Mouse (Mus musculus): ENCODE results near the gene Tom1l1. TPM values are rescaled to one million over a fixed set of nuclear protein-coding genes. Genes with fewer than 3 reads are reported as not detected.
"Not testable (repeated sequence)": the region's sequence is repeated elsewhere in the genome, so short reads cannot be mapped to it uniquely, and the experiment has no call there.

Gene Tom1l1
- polyA plus RNA-seq (2012; ENCODE audit: insufficient read depth, low replicate concordance): 1.9 and 3.3 TPM in 2 replicates

DNA sequence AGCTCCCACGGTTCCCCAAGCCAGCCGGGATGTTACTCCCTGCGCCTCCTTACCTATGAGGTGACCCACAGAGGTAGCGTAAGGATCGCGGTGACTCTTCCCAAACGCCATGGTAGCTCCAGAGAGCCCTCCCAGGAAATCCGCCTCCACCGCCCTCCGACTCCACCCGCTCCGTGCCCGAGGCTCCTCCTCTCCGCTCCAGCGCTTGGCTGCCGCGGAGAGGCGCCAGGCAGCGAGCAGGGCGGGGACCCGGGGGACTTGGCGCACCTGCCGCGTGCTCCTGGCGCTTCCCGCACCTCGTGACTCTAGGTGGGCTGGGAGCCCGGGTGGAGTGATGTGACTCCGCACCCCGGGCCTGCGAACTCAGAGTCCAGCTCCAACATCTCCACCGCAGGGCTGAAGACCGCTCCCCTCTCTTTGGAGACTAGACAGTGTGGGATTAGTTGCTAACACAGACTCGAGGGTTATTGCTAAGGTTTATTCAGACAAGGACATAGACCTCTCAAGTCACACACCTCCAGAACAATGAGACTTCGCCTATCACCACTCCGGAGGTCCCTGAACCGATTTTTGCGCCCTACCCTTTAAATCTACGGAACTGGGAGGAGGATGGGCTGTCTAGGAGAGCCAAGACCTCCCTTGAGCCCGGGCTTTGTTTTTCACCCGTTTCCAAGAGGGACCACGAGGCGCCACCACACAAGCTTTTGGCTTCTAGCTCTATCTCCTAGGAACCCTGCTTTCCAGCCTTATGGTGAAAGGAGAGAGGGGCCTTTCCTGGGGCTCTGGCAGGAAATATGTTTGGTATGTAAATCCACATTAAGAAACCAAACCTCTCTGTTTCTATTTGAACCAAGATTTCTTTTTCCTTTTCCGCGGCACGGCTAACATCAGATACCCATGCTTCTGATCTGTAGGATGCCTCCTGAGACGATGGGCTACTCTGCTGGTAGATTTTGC, at the start of gene Tom1l1:
TSS of gene Tom1l1 (minus strand) at position 907 of the 957 bp plus-strand sequence.
- Histone ChIP-seq H3K9me3 (0 out of 2 replicates have a peak, but pooled peaks cover 3% of the 10 kb centered on the region), H3K4me1 (peaks cover 54% of the 10 kb centered on the region), H3K36me3 (replicated peaks; ENCODE audit: low read length) (peaks cover 36% of the 10 kb centered on the region), H3K27me3 (replicated peaks) (peaks cover 3% of the 10 kb centered on the region), H3K4me3 (replicated peaks) (peak within 1 kb of the TSS; percentile 97)
- TF ChIP-seq GATA1 (IDR thresholded peaks at IDR 0.05; ENCODE audit: borderline replicate concordance, low read length) (no peak), FLI1 (IDR thresholded peaks at IDR 0.05; ENCODE audit: low read length) (no peak)

DNA sequence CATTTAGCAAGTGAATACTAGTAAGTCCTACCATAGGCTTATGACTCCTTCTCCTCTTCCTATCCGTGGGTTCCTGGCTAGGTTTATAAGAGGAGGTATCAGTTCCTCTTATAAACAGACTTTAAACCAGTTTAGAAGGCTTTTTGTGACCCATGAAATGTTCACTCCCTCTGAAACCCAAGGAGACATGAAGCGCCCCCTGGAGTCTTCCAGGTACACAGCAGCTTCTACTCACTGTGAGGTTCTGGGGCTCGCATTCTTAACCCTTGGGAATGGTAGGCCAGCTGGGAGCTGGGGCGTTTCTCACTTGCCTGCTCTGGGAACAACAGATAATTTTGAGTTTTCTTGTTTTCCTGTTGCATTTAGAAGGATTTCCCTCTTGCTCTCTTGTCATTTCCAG, 45.4 kb upstream of the Tom1l1 start:
- no peaks in the 10 kb centered on the region for H3K27me3 ChIP-seq (replicated peaks)
- H3K4me3 ChIP-seq (replicated peaks): no peak overlapping the region
- H3K36me3 ChIP-seq (replicated peaks; ENCODE audit: low read length): no peaks in the 10 kb centered on the region
- peaks cover 21% of the 10 kb centered on the region for H3K4me1 ChIP-seq
- no peak for TF ChIP-seq FLI1 (IDR thresholded peaks at IDR 0.05; ENCODE audit: low read length)
- no peak for TF ChIP-seq GATA1 (IDR thresholded peaks at IDR 0.05; ENCODE audit: borderline replicate concordance, low read length)
- no peaks in the 10 kb centered on the region for H3K9me3 ChIP-seq

DNA sequence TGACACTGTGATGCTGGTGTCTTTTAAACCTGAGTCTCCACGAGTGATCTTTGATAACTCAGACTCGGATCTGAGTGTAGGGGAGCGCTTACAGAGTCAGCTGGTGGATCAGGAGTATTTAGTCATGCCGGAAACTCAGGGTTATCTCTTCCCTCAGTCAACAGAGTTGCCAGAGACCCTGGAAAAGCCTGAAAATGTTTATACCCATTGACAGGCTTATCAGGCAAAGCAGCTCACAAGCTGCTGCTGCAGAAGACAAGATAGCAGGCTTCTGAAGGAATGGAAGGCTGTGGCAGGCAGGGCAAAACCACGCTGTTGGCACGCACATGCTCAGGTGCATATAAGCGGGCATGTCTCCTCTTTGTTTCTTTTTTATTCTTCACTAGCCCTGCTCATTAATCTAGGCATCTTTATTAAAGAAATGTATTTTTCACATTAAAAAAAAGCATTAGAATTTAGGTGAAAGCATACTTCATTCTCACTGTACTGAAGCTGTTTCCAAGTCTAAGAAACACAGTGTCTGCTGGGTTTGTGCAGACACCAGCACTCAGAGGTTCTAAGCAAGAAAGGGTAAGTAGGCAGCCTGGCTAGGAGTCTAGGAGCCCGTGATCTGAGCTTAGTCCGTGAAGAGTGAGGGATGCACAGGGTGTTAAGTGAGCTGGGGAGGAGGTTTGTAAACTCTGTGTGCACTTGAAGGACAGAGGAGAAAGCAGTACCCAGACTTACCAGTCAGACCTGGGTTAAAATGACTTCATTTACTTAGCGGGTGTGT, 39.4 kb upstream of the Tom1l1 start:
- Histone ChIP-seq H3K27me3 (replicated peaks) (no peaks in the 10 kb centered on the region), H3K36me3 (replicated peaks; ENCODE audit: low read length) (no peaks in the 10 kb centered on the region), H3K9me3 (no peaks in the 10 kb centered on the region), H3K4me1 (peaks cover 69% of the 10 kb centered on the region), H3K4me3 (replicated peaks) (peak overlapping the region; percentile 86)
- peak; percentile 23; the same call in 1 of the 3 replicates for TF ChIP-seq GATA1 (IDR thresholded peaks at IDR 0.05; ENCODE audit: borderline replicate concordance, low read length)
- TF ChIP-seq FLI1 (IDR thresholded peaks at IDR 0.05; ENCODE audit: low read length): no peak

DNA sequence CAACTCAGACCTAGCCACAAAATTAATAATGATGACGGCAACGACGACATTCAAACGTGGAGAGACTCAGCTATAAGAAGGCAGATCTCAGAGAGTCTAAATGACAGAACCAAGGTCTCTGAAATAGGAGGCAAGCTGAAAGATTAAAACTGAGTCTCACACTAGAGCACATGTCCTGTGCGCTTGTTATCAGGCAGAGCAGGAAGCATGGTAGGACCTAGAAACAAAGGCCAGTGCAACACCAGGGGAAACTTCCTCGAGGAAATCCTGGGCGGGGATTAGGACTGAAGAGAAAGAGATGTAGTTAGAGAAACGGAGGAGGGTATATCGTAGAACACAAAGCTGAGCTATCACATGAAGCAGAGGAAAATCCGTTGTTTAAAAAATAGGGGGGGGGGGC, 38.6 kb upstream of the Tom1l1 start:
- no peaks in the 10 kb centered on the region for H3K27me3 ChIP-seq (replicated peaks)
- peak overlapping the region; percentile 38 for H3K4me3 ChIP-seq (replicated peaks)
- no peak for TF ChIP-seq GATA1 (IDR thresholded peaks at IDR 0.05; ENCODE audit: borderline replicate concordance, low read length)
- no peak for TF ChIP-seq FLI1 (IDR thresholded peaks at IDR 0.05; ENCODE audit: low read length)
- no peaks in the 10 kb centered on the region for H3K9me3 ChIP-seq
- H3K4me1 ChIP-seq: peaks cover 62% of the 10 kb centered on the region
- no peaks in the 10 kb centered on the region for H3K36me3 ChIP-seq (replicated peaks; ENCODE audit: low read length)

DNA sequence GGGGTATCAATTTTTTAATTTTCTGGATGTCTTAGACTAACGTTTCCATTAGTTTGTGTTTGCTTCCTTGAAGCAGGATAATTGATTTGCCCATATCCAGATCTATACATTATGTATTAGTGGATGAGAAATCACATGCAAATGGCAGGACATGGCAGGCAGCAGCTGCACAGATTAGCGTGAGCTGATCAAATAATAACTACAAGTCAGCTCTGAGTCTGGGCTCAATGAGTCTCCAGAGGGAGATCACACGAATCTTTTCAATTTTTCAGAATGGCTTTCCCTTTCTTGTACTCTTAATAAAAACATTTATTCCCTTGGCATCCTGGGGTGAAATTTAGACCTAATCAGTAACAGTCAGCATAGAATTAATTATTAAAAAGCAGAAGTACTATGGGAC, 34.1 kb upstream of the Tom1l1 start:
- no peaks in the 10 kb centered on the region for H3K9me3 ChIP-seq
- H3K36me3 ChIP-seq (replicated peaks; ENCODE audit: low read length): no peaks in the 10 kb centered on the region
- TF ChIP-seq FLI1 (IDR thresholded peaks at IDR 0.05; ENCODE audit: low read length): no peak
- H3K27me3 ChIP-seq (replicated peaks): no peaks in the 10 kb centered on the region
- H3K4me1 ChIP-seq: peaks cover 45% of the 10 kb centered on the region
- H3K4me3 ChIP-seq (replicated peaks): no peak overlapping the region

DNA sequence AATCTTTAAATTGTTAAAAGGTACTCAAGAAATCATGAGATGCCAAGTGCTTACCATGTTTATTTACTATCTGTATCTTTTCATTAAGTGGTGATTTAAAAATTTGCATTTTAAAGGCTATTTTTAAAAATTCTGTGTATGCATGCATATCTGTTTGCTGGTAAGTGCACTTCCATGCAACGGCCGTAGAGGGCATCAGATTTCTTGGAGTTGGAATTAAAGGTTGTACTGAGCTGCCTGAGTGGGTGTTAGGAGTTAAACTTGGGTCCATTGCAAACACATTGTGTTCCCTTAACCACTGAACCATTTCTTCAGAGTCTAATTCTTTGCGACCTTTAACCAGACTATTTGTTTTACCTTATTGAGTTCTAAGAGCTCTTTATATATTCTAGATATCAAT, 29.6 kb upstream of the Tom1l1 start:
- Histone ChIP-seq H3K36me3 (replicated peaks; ENCODE audit: low read length) (no peaks in the 10 kb centered on the region), H3K27me3 (replicated peaks) (no peaks in the 10 kb centered on the region), H3K9me3 (no peaks in the 10 kb centered on the region), H3K4me3 (replicated peaks) (no peak overlapping the region), H3K4me1 (peaks cover 14% of the 10 kb centered on the region)
- TF ChIP-seq FLI1 (IDR thresholded peaks at IDR 0.05; ENCODE audit: low read length): no peak

DNA sequence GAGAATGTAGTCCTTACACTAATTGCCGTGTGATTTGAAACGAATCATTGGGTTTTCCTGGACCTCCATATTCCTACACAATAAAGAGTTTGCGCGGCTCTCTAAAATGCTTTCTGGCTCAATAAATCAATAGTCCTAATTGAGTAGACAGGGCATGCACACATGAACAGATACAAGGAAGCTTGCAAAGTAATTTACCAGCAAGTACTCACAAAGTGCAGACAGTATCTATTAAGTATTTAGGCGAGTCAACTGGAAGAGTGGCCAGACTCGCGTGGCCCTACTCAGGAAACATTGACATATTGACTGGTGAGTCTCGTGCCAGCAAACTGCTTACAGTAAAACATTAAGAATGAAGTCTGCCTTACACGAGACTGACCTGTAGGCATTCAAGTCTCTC, 23.4 kb upstream of the Tom1l1 start:
- Histone ChIP-seq H3K4me1 (peaks cover 10% of the 10 kb centered on the region), H3K4me3 (replicated peaks) (no peak overlapping the region), H3K27me3 (replicated peaks) (no peaks in the 10 kb centered on the region), H3K36me3 (replicated peaks; ENCODE audit: low read length) (no peaks in the 10 kb centered on the region), H3K9me3 (no peaks in the 10 kb centered on the region)
- no peak for TF ChIP-seq GATA1 (IDR thresholded peaks at IDR 0.05; ENCODE audit: borderline replicate concordance, low read length)
- TF ChIP-seq FLI1 (IDR thresholded peaks at IDR 0.05; ENCODE audit: low read length): no peak

DNA sequence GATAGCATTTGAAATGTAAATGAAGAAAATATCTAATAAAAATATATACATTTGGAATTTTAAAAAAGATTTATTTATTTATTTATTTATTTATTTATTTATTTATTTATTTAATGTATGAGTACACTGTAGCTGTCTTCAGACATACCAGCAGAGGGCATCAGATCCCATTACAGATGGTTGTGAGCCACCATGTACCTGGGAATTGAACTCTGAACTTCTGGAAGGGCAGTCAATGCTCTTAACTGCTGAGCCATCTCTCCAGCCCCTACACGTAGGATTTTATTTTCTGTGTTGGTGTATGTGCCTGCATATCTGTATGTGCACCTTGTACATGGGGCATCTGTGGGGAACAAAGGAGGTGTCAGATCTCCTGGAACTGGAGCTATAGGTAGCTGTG, 19.0 kb upstream of the Tom1l1 start:
- not testable (repeated sequence) for H3K4me3 ChIP-seq (replicated peaks); H3K9me3 ChIP-seq; H3K36me3 ChIP-seq (replicated peaks; ENCODE audit: low read length); H3K27me3 ChIP-seq (replicated peaks); H3K4me1 ChIP-seq

DNA sequence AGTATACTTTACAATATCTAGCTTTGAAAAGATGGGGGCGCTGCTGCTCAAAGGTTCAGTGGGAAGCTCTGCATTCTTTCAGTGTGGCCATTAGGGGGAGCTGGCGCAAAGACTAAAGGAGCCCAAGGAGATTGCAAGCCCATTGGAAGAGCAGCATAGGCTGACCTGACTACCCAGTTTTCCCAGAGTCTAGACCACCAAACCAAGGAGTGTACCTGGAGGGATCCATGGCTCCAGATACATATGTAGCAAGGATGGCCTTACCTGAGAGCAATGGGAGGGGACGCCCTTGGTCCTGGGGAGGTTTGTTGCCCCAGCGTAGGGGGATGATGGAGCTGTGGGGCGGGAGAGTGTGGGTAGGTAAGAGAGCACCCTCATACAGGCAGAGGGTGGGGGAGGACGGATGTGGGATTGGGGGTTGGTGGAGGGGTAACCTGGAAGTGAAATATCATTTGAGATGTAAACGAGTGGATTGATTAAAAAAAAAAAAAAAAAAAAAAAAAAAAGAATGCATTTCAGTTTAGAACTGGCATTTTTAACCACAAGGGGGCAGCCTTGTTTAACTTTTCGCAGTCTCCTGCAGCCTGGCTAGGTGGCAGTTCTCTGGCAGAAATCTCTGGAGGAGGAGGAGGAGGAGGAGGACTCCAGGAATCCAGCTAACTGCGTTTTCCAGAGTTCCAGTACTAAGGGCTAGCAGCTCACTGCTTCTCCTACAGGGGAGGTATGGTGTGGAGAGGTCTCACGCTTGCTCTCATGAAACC, 9.5 kb upstream of the Tom1l1 start:
- no peaks in the 10 kb centered on the region for H3K36me3 ChIP-seq (replicated peaks; ENCODE audit: low read length)
- H3K9me3 ChIP-seq: no peaks in the 10 kb centered on the region
- peaks cover 20% of the 10 kb centered on the region for H3K4me1 ChIP-seq
- H3K27me3 ChIP-seq (replicated peaks): no peaks in the 10 kb centered on the region
- peak overlapping the region; percentile 88 for H3K4me3 ChIP-seq (replicated peaks)
- no peak for TF ChIP-seq FLI1 (IDR thresholded peaks at IDR 0.05; ENCODE audit: low read length)
